Mouse (Mus musculus) liver, embryonic 16.5 days (tissue): ENCODE measurements around the gene Olfr1371. TPM values are rescaled to one million over a fixed set of nuclear protein-coding genes. Genes with fewer than 3 reads are reported as not detected.

Source experiments
- ATAC-seq: fragments of 200-750 bp; cut with Nextera tagmentation; 2 replicates; pipeline ENCODE4 v1.8.0; 2017; ENCODE audit warnings: low read depth, mild to moderate bottlenecking, moderate number of reproducible peaks, moderate library complexity
- H3K27ac ChIP-seq: fragments of 300-500 bp; sonication (generic); 2 replicates; pipeline ENCODE4 v1.5.1; 2014; ENCODE audit warnings: mild to moderate bottlenecking, low read length
- H3K27me3 ChIP-seq: fragments of 300-500 bp; sonication (generic); 2 replicates; pipeline ENCODE4 v1.6.1; 2014; ENCODE audit warnings: low read depth, low read length, mixed read lengths; ENCODE audit not compliant: control insufficient read depth, insufficient read depth
- H3K36me3 ChIP-seq: fragments of 300-500 bp; sonication (generic); 2 replicates; pipeline ENCODE4 v1.6.1; 2014; ENCODE audit warnings: mild to moderate bottlenecking; ENCODE audit not compliant: control insufficient read depth, insufficient read depth
- H3K4me1 ChIP-seq: fragments of 300-500 bp; sonication (generic); 2 replicates; pipeline ENCODE4 v1.6.1; 2014; ENCODE audit warnings: low read depth, low read length, mixed read lengths; ENCODE audit not compliant: control insufficient read depth
- H3K4me2 ChIP-seq: fragments of 300-500 bp; sonication (generic); 2 replicates; pipeline ENCODE4 v1.6.1; 2014; ENCODE audit warnings: low read depth, low read length, mixed read lengths
- H3K4me3 ChIP-seq: fragments of 300-500 bp; sonication (generic); 2 replicates; pipeline ENCODE4 v1.5.1; 2014; ENCODE audit warnings: low read depth, mild to moderate bottlenecking, low read length
- H3K9ac ChIP-seq: fragments of 300-500 bp; sonication (generic); 2 replicates; pipeline ENCODE4 v1.6.1; 2014; ENCODE audit warnings: low read depth, low read length
- H3K9me3 ChIP-seq: fragments of 300-500 bp; sonication (generic); replicated peaks from 2 replicates; pipeline ENCODE4 v1.6.1; 2016; ENCODE audit warnings: low read length; ENCODE audit not compliant: control insufficient read depth
- WGBS: fragments of 180-500 bp; shearing (Covaris S2); extraction: QIAGEN DNeasy Blood & Tissue Kit; methylation state at CpG from one replicate; pipeline ENCODE4 v1.1.7; 2014; ENCODE audit not compliant: insufficient replicate concordance; 5-methylcytosine and 5-hydroxymethylcytosine counted together
- polyA plus RNA-seq: library from polyadenylated mRNA; unstranded; fragments of >200 nt; fragmentation: Nextera tagmentation; extraction: Ambion mirVana; gene quantifications from 2 replicates; pipeline ENCODE4 v1.2.1, GENCODE M21; 2015

Gene Olfr1371
- polyA plus RNA-seq: not detected in 2 replicates

GRCm38 (mm10) chr11:52213887-52214286 lies at the start of gene Olfr1371:
Gene Olfr1371 (minus strand): TSS chr11:52213987.
- H3K36me3 ChIP-seq: no peaks in the 10 kb centered on the region
- no peak within 1 kb of the TSS for H3K9ac ChIP-seq
- H3K4me1 ChIP-seq: no peaks in the 10 kb centered on the region
- no peaks in the 10 kb centered on the region for H3K27me3 ChIP-seq
- H3K9me3 ChIP-seq: no peaks in the 10 kb centered on the region
- H3K4me3 ChIP-seq: no peak within 1 kb of the TSS
- no peak within 1 kb of the TSS for H3K27ac ChIP-seq
- no peak within 1 kb of the TSS for H3K4me2 ChIP-seq
- no peak for ATAC-seq

DNA sequence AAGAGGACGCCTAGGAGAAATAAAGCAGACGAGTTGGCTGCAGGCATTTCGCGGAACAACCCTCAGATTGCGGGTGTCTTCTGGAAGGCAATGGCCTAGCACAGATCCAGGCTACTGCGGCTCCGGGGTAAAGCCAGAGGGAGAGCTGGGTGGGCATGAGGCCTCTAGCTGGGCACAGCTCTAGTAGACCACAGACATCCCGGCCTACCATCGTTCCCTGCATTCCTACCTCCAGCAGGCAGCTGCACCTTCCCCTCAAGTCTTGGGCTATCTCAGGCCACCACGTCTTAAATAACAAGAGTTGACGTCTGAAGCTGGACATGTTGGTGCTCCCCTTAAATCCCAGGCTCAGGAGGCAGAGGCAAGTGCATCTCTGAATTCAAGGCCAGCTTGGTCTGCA lies 48.6 kb upstream of the Olfr1371 start:
- Histone ChIP-seq H3K4me2 (no peak overlapping the region), H3K9me3 (no peaks in the 10 kb centered on the region), H3K9ac (no peak overlapping the region), H3K27me3 (no peaks in the 10 kb centered on the region), H3K4me3 (no peak overlapping the region), H3K27ac (no peak overlapping the region), H3K4me1 (no peaks in the 10 kb centered on the region), H3K36me3 (no peaks in the 10 kb centered on the region)
- 70% methylated on average over 11 of the region's 11 CpGs for WGBS
- no peak for ATAC-seq

- no peaks in the 10 kb centered on the region for H3K27me3 ChIP-seq
- no peak overlapping the region for H3K27ac ChIP-seq
- no peak overlapping the region for H3K9ac ChIP-seq
- WGBS: 17% methylated on average over 5 of the region's 5 CpGs
- no peaks in the 10 kb centered on the region for H3K36me3 ChIP-seq
- H3K4me2 ChIP-seq: no peak overlapping the region
- ATAC-seq: no peak
- no peaks in the 10 kb centered on the region for H3K9me3 ChIP-seq
- no peaks in the 10 kb centered on the region for H3K4me1 ChIP-seq
- no peak overlapping the region for H3K4me3 ChIP-seq
Measured at GRCm38 (mm10) chr11:52261937-52262336, 48.1 kb upstream of the Olfr1371 start.

GRCm38 (mm10) chr11:52260878-52261277 lies 47.1 kb upstream of the Olfr1371 start:
- ATAC-seq: no peak
- Histone ChIP-seq H3K9ac (no peak overlapping the region), H3K36me3 (no peaks in the 10 kb centered on the region), H3K9me3 (no peaks in the 10 kb centered on the region), H3K4me3 (no peak overlapping the region), H3K4me2 (no peak overlapping the region), H3K27ac (no peak overlapping the region), H3K4me1 (no peaks in the 10 kb centered on the region), H3K27me3 (no peaks in the 10 kb centered on the region)
- WGBS: 54% methylated on average over 4 of the region's 4 CpGs

DNA sequence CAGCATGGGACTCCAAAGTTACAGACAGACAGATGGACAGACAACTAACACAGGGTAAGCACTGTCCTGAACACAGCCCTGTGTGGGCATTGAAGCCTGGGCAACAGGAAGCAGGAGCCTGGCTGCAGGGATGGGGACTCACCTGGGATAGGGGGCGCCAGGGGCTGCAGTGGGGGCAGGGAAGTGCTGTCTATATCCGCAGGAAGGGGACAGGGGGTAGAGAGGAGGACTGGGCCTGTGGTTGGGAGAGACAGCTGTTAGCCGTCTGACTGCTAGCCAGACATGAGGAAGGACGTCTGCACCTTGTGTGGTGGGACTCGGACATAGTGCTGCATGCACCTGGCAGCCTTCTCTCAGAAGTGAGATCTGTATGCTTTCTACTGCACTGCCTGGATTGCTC lies 44.9 kb upstream of the Olfr1371 start:
- Histone ChIP-seq H3K27me3 (no peaks in the 10 kb centered on the region), H3K27ac (no peak overlapping the region), H3K4me2 (no peak overlapping the region), H3K4me1 (no peaks in the 10 kb centered on the region), H3K9ac (no peak overlapping the region), H3K9me3 (no peaks in the 10 kb centered on the region), H3K4me3 (no peak overlapping the region), H3K36me3 (no peaks in the 10 kb centered on the region)
- WGBS: 36% methylated on average over 5 of the region's 5 CpGs
- no peak for ATAC-seq

GRCm38 (mm10) chr11:52257376-52257775 lies 43.6 kb upstream of the Olfr1371 start:
- no peak overlapping the region for H3K27ac ChIP-seq
- H3K4me3 ChIP-seq: no peak overlapping the region
- no peaks in the 10 kb centered on the region for H3K4me1 ChIP-seq
- H3K9ac ChIP-seq: no peak overlapping the region
- WGBS: 44% methylated on average over 3 of the region's 3 CpGs
- no peaks in the 10 kb centered on the region for H3K9me3 ChIP-seq
- no peaks in the 10 kb centered on the region for H3K36me3 ChIP-seq
- H3K4me2 ChIP-seq: no peak overlapping the region
- ATAC-seq: peak; percentile 76
- H3K27me3 ChIP-seq: no peaks in the 10 kb centered on the region

- WGBS: 68% methylated on average over 8 of the region's 8 CpGs
- no peaks in the 10 kb centered on the region for H3K4me1 ChIP-seq
- no peak overlapping the region for H3K4me2 ChIP-seq
- H3K9me3 ChIP-seq: no peaks in the 10 kb centered on the region
- H3K9ac ChIP-seq: no peak overlapping the region
- no peak overlapping the region for H3K4me3 ChIP-seq
- no peak overlapping the region for H3K27ac ChIP-seq
- no peaks in the 10 kb centered on the region for H3K27me3 ChIP-seq
- ATAC-seq: no peak
- no peaks in the 10 kb centered on the region for H3K36me3 ChIP-seq
Measured at GRCm38 (mm10) chr11:52255077-52255476, 41.3 kb upstream of the Olfr1371 start.

GRCm38 (mm10) chr11:52253674-52254375 lies 40.0 kb upstream of the Olfr1371 start:
- no peak overlapping the region for H3K9ac ChIP-seq
- H3K4me3 ChIP-seq: no peak overlapping the region
- ATAC-seq: no peak
- H3K4me1 ChIP-seq: no peaks in the 10 kb centered on the region
- no peaks in the 10 kb centered on the region for H3K9me3 ChIP-seq
- 56% methylated on average over 11 of the region's 11 CpGs for WGBS
- H3K27me3 ChIP-seq: no peaks in the 10 kb centered on the region
- H3K27ac ChIP-seq: no peak overlapping the region
- H3K4me2 ChIP-seq: no peak overlapping the region
- H3K36me3 ChIP-seq: no peaks in the 10 kb centered on the region

DNA sequence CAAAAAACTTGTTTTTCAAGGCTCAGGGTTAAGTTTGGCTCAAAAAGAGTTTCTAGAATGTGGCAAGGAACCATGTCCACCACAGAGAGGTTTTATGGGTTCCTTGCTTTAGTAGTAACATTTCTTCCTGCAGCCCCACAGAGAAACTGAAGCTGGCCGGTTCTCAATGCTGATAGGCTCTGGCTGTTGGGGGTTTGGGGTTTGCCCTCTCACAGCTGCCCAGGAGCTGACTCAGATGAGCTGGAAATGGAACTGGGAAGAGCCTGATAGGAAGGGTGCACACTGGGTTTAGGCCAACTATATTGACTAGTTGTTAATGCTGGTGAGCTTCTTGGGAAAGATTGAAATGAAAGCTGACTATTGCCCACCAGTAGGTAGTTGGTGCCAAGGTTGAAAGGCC lies 38.9 kb upstream of the Olfr1371 start:
- Histone ChIP-seq H3K9me3 (no peaks in the 10 kb centered on the region), H3K9ac (no peak overlapping the region), H3K4me1 (no peaks in the 10 kb centered on the region), H3K36me3 (peaks cover under 1% of the 10 kb centered on the region; the same call in 1 of the 2 replicates), H3K27me3 (no peaks in the 10 kb centered on the region), H3K4me2 (no peak overlapping the region), H3K4me3 (no peak overlapping the region), H3K27ac (no peak overlapping the region)
- WGBS: 38% methylated on average over 1 of the region's 1 CpGs
- no peak for ATAC-seq
